Mouse (Mus musculus) CD4-positive, CD25-positive, alpha-beta regulatory T cell, adult 2 months (primary cell): ENCODE measurements around the gene 1700012B07Rik.

Experiments
- DNase-seq: peaks from one replicate; pipeline ENCODE4 v3.0.0-alpha.2; 2012; ENCODE audit warnings: low read depth, low spot score

Gene 1700012B07Rik

DNA sequence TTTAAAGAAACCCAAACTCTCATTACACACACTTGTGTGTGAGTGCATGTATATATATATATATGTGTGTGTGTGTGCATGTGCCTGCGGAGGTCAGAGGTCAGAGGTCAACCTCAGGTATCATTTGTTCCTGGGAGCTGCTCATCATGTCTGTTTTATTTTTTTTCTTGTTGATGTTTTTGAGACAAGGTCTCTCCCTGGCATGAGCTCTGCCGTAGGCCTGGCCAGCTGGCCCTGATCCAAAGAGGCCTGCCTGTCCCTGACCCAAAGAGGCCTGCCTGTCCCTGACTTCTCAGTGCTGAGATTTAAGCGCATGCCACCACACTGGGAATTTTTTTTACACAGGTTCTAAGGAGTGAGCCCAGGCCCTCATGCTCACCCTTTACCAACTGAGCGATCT lies 24.1 kb upstream of the 1700012B07Rik start:
- no peak for DNase-seq

GRCm38 (mm10) chr11:109846343-109846742 lies 18.5 kb upstream of the 1700012B07Rik start:
- DNase-seq: no peak

- no peak for DNase-seq
These were observed 17.8 kb upstream of the 1700012B07Rik start for GRCm38 (mm10) chr11:109845601-109846000.

GRCm38 (mm10) chr11:109844466-109844865 lies 16.6 kb upstream of the 1700012B07Rik start:
- no peak for DNase-seq

DNA sequence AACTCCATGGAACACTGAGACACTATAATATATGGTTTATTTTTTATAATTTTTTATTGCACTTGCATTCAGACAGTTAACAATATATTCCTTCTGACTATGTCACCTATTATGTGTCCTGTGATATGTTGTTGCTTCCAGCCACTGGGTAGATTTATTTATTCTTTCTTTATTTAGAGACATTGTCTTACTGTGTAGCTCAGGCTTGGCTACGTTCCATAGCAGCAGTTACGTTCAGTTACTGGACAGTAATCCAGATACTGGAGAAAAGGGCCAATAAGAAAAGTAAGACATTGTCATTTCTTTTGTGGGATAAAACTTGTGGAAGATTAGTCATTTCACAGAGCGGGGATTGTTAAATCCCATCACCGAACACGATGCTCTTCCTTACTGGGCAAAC lies 2.5 kb upstream of the 1700012B07Rik start:
- no peak for DNase-seq

- DNase-seq: no peak
These were observed 5.6 kb downstream of the 1700012B07Rik start for GRCm38 (mm10) chr11:109822280-109822679.

DNA sequence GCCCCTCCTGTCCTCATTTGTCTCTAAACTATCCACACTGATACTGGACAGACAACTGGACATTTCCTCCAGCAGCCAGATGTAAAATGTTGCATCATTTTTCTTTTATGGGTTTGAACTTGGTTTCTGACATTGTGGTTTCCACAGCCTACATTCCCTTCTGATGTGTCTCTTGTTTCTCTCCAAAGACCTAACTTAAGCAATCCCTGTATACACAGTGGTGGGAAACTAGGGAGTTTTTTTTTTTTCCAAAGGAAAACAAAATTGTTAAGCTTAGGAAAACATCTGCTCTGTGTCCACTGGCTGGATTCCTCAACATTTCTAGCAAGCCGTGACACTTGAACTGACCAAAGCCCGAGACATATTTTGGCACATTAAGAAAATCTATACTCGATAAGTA lies 10.4 kb downstream of the 1700012B07Rik start:
- DNase-seq: no peak

DNA sequence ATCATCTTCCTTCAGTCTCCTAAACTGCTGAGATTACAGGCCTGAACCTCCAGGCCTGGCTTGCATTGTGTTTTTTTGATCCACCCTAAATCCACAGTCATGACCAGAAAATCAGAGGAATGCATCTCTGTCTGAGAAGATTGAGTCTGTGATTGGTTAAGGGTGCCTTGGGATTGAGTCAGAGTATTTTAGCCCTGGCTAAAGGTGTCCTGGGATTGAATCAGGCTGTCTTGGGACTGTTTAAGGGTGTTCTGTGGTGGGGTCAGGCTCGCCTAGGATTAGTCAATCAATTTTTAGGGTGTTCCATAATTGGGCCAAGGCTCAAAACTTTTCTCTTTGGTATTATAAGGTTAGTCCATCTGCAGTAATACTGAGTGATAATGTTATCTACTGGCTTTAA lies 10.9 kb downstream of the 1700012B07Rik start:
- no peak for DNase-seq

DNA sequence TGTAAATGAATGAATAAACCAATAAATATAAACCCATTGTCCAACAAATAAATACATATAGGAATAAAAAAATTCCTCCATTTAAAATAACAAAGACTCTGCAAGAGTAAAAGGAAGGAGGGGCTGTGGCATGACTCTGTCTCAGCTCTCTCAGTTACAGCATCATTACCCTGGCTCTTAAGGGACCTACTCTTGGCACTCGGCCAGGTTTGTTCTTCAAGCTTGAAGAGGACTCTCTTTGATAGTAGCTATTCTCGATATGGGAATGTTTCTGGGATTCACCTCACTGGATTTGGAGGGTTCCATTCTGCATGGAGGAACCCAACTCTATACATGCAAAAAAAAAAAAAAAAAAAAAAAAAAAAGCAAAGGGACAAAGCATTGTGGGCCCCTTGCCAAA lies 16.1 kb downstream of the 1700012B07Rik start:
- peak; percentile 7 for DNase-seq

- DNase-seq: no peak
These were observed 18.5 kb downstream of the 1700012B07Rik start for GRCm38 (mm10) chr11:109809175-109809855.

DNA sequence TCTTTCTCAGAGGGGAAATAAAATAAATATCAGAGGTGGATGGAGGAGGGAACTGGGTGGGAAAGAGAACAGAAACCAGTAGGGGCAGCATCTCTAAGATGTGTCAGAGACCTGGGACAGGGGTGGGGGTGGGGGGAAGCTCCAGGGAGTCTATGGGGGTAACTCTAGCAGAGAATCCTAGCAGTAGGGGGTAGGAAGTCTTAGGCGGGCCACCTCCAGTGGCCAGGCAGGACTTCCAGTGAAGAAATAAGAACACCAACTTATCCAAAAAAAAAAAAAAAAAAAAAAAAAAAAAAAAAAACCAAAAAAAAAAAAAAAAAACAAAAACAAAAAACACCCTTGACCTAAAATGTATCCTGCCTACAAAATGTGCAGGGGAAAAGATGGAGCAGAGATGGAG lies 26.3 kb downstream of the 1700012B07Rik start:
- DNase-seq: no peak

- no peak for DNase-seq
These were observed 30.3 kb downstream of the 1700012B07Rik start for GRCm38 (mm10) chr11:109797531-109797930.

DNA sequence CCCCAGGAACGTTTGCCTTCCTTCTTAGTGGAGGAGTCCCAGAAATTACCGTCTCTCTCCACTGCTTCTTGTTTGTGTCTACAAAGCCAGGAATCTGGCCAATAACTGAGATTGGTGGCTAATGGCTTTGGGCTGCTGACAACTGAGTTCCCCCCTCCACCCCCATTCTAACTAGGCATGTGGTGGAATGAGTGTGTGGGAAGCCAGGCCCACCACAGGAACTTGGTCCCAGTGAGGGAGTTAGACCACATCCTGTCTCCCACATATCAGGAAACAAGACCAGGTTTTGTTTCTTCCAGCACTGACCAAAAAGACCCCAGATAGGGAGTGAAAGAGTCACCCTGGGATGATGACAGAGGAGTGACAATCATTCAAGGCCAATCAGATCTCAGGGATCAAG lies 32.3 kb downstream of the 1700012B07Rik start:
- DNase-seq: no peak

GRCm38 (mm10) chr11:109793578-109793977 lies 34.3 kb downstream of the 1700012B07Rik start:
- no peak for DNase-seq

GRCm38 (mm10) chr11:109792401-109792997 lies 35.3 kb downstream of the 1700012B07Rik start:
- no peak for DNase-seq

GRCm38 (mm10) chr11:109791965-109792364 lies 35.9 kb downstream of the 1700012B07Rik start:
- DNase-seq: peak; percentile 21

DNA sequence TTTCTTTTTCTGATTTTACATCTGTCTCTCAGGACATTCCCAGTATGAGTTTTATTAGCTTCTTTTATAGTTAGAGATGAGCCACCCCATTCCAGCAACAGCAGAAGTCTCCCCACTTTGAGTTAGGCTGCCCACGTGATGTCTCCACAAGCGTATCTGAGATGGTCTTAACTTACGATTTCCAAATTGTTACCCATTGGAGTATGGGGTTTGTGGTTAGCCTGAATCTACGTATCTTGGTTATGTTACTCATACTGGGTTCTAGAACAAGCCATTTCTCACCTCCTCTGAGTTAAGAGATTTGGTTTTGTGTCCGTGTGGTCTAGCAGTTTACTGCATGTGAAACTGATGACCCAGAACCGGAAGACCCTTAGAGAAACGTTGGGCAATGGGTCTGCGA lies 37.6 kb downstream of the 1700012B07Rik start:
- DNase-seq: no peak

DNA sequence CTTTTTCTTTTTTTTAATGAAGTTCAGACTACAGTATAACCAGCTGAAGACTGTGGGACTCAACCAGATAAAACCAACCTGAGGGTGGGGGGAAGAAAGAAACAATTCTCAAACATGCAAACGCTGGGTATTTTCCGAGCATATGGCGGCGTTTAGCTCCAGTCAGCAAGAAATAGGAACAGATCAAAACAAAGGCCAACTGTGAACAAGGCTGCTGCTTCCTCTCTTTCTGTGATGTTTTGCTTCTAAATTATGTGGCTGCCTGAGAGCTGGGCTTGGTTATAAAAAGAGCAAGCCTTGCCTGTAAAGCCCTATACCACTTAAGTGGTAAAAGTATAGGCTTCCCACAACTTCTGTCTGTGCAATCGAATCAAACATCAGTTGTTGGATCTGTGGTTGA lies 42.5 kb downstream of the 1700012B07Rik start:
- peak; percentile 6 for DNase-seq

DNA sequence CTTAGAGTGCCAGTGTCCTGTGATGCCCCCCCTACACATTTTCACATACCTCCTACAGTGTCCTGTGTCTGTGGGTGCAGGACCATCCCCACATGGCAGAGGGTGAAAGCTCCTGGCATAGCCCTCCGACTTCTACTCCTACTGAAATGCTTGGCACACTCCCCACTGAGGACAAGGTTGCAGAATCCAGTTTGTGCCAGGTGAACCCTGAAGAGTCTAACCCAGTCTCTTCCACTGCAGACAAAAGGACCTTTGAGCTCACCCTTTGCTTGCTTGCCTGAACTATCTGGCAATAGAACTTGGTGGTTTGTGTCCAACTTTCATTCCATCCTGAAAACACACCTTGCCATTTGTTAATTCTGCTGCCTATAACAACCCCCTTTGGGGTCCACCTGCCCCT lies 56.5 kb downstream of the 1700012B07Rik start:
- no peak for DNase-seq

DNA sequence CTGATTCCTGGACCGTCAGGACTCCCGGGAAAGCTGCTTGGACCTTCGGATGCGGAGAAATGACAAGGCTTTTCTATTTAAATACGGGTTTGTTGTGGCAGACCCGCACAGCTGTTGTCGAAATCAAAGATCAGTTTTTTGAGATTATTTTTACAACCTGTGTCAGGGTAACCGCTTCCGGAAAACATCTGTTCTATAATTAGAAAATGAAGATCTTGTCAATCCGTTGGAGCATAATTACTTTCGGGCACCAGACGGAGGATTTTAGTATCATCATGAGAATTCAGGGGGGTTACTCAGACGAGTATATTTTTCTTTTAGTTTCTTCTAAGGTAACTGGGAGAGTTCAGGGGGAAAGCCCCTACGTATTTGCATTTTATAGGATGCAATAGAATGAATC lies 57.7 kb downstream of the 1700012B07Rik start:
- peak; percentile 25 for DNase-seq

DNA sequence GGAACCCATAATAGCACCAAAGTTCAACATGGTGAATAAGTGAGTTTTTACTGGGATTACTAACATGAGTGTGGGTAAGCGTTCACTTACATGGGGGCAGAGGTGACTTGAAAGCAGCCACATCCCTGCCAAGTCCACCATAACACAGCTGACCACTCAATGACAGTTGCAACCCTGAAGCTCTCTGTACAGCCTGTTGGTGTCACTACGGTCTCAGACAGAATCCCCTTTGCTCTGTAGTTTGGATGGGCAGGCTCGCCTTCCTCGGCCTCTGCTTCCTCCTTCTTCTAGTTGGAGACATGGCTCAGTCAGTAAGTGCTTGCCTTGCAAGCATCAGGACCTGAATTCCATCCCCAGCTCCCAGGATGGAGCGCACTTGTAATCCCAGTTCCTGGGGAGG lies 58.8 kb downstream of the 1700012B07Rik start:
- no peak for DNase-seq

GRCm38 (mm10) chr11:109760063-109760462 lies 67.8 kb downstream of the 1700012B07Rik start:
- DNase-seq: no peak

DNA sequence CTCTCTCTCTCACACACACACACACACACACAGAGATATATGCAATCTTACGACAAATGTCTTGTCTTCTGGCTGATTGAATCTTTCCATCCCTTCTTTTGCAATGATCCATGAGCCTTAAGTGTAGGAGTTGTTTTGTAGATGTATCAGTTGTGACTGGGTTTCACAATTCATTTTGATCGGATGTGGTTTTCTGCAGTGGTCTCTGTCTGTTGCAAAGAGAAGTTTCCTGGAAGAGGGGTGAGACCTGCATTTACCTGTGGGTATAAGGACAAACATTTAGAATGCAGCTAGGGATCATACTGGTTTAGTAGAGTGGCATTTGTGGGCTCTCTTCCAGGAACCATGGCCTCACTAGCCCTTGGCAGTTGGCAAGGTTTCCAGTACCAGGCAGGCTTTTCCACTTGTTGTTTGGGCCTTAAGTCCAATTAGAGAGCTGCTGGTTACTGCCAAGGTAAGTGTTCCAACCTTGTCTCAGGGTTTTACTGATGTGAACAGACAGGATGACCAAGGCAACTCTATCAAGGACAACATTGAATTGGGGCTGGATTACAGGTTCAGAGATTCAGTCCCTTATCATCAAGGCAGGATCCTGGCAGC lies 69.1 kb downstream of the 1700012B07Rik start:
- peak; percentile 22 for DNase-seq
